Mouse (Mus musculus): ENCODE data around the gene Ptbp1.

- TF ChIP-seq CTCF (IDR thresholded peaks at IDR 0.05; ENCODE audit: control insufficient read depth, insufficient read depth, low read length) (no peak), POLR2A (IDR thresholded peaks at IDR 0.05; ENCODE audit: borderline replicate concordance, control insufficient read depth, low read depth, low read length) (no peak)
Observed at GRCm38 (mm10) chr10:79866601-79867000, 12.4 kb downstream of the Ptbp1 start.
